9 mouse cellular contexts compared by ENCODE assay signal in genomic region chr12:109452592-109452991, GRCm38 (mm10). TPM values are rescaled to one million over a fixed set of nuclear protein-coding genes. Genes with fewer than 3 reads are reported as not detected.
A peak's percentile ranks its signal among the peaks of the same experiment; 100 is the strongest.
DNase-seq lines count a peak whose midpoint lies in the region; ATAC-seq and TF ChIP-seq lines count a peak whose summit lies in the region.
"Had no signal": no experiment of that assay in that cellular context is flagged by ENCODE, and none has a peak within 500 bp of the region (broad histone marks: within the 10 kb centered on the region; RNA-seq: fewer than 3 reads in every experiment).

TSS of gene Dlk1 (plus strand) at chr12:109452823.

- no peak for ATAC-seq in limb, embryonic 12.5 days (ENCODE audit: insufficient number of reproducible peaks, insufficient read depth, low FRiP score, low TSS enrichment, low read depth)
- no peak for ATAC-seq in stomach, embryonic 16.5 days (ENCODE audit: insufficient read depth, low FRiP score)

- peak within 1 kb of the TSS; percentile 69 for H3K9ac ChIP-seq in limb, embryonic 12.5 days (replicated peaks)
- H3K9ac ChIP-seq in stomach, embryonic 16.5 days (ENCODE audit: low read length) = peak within 1 kb of the TSS; percentile 77

- no peak for TF ChIP-seq CTCF in gastrocnemius, adult 2 months (IDR thresholded peaks at IDR 0.05)

- H3K9me3 ChIP-seq in limb, embryonic 12.5 days = no peaks in the 10 kb centered on the region
- no peaks in the 10 kb centered on the region for H3K9me3 ChIP-seq in stomach, embryonic 16.5 days (replicated peaks; ENCODE audit: control insufficient read depth, low read length)

- 4% methylated on average over 13 of the region's 13 CpGs for WGBS in limb, embryonic 12.5 days
- 14% methylated on average over 13 of the region's 13 CpGs for WGBS in stomach, embryonic 16.5 days

- DNase-seq in gastrocnemius, adult 2 months = no peak
- no peak for DNase-seq in gastrocnemius, adult 18-20 months (ENCODE audit: low spot score)
- DNase-seq in thymus, postnatal 0 days (ENCODE audit: low spot score) = no peak
- DNase-seq in thymus, postnatal 36 days = no peak
- no peak for DNase-seq in right cerebral cortex, adult 2 months (ENCODE audit: low spot score in 2 of 2)
- no peak for DNase-seq in layer of hippocampus, adult 18-20 months (ENCODE audit: low spot score in 2 of 2)

- H3K4me3 ChIP-seq in gastrocnemius, adult 2 months = peak within 1 kb of the TSS; percentile 60
- peak within 1 kb of the TSS; percentile 52 for H3K4me3 ChIP-seq in limb, embryonic 12.5 days (replicated peaks)
- peak within 1 kb of the TSS; percentile 57 for H3K4me3 ChIP-seq in stomach, embryonic 16.5 days (replicated peaks; ENCODE audit: low read length)

- H3K27me3 ChIP-seq in limb, embryonic 12.5 days = peaks cover 69% of the 10 kb centered on the region
- H3K27me3 ChIP-seq in stomach, embryonic 16.5 days (ENCODE audit: control insufficient read depth, insufficient read depth, low read length) = peaks cover 33% of the 10 kb centered on the region

- peaks cover 76% of the 10 kb centered on the region for H3K4me1 ChIP-seq in limb, embryonic 12.5 days (replicated peaks)
- peaks cover 31% of the 10 kb centered on the region for H3K4me1 ChIP-seq in stomach, embryonic 16.5 days (ENCODE audit: control insufficient read depth, insufficient read depth, low read length)

- no peaks in the 10 kb centered on the region for H3K36me3 ChIP-seq in limb, embryonic 12.5 days
- no peaks in the 10 kb centered on the region for H3K36me3 ChIP-seq in stomach, embryonic 16.5 days (ENCODE audit: control insufficient read depth, insufficient read depth, low read length)

- intact Hi-C loops in gastrocnemius, adult 2 months (cut with DNase I) = no loop called here

- H3K4me2 ChIP-seq in limb, embryonic 12.5 days = peak within 1 kb of the TSS; percentile 91
- peak within 1 kb of the TSS; percentile 85 for H3K4me2 ChIP-seq in stomach, embryonic 16.5 days (ENCODE audit: low read depth, low read length)

- H3K27ac ChIP-seq in gastrocnemius, adult 2 months = no peak within 1 kb of the TSS
- peak within 1 kb of the TSS; percentile 45 for H3K27ac ChIP-seq in limb, embryonic 12.5 days
- peak within 1 kb of the TSS; percentile 36 for H3K27ac ChIP-seq in stomach, embryonic 16.5 days (ENCODE audit: low read length)

RNA-seq across cellular contexts. Expression of gene Dlk1, which starts in this region (rescaled TPM):
- 1 to 10 TPM in 1 of 2 experiments, under 1 TPM in 1; 0.45 to 1.7 TPM for total RNA-seq in gastrocnemius, adult 2 months (2021)
- 1 to 10 TPM in 1 of 2 experiments, under 1 TPM in 1; 0.69 to 1.1 TPM for total RNA-seq in gastrocnemius, adult 18-20 months (2021)
- 32.6 and 43.5 TPM in 2 replicates for polyA plus RNA-seq in thymus, postnatal 0 days (2015; fragmentation: Nextera tagmentation; extraction: Ambion mirVana)
- 120 and 148 TPM in 2 replicates for polyA plus RNA-seq in limb, embryonic 12.5 days (2016; fragmentation: Nextera tagmentation; extraction: Ambion mirVana)
- polyA plus RNA-seq in stomach, embryonic 16.5 days (2015; fragmentation: Nextera tagmentation; extraction: Ambion mirVana) = 449 and 542 TPM in 2 replicates
- 10 to 100 TPM in 1 of 2 experiments, 1 to 10 TPM in 1; 10.0 to 12.9 TPM for total RNA-seq in layer of hippocampus, adult 18-20 months (2021)
- total RNA-seq: liver, adult 2 months had no signal

Comparison
In these comparisons a context has a peak if more than half of its experiments do, and no peak if none do; other contexts are left out.
1. RNA of gene Dlk1 (total RNA-seq): 10.0 to 12.9 TPM in layer of hippocampus, adult 18-20 months; 0.45 to 1.7 TPM in gastrocnemius, adult 2 months and 0.69 to 1.1 TPM in gastrocnemius, adult 18-20 months; every median in the first group is over 4 times any median in the second.
2. Peak in every context shown above with its lines, with median percentiles within 50 percentile points of each other: H3K4me3 ChIP-seq.